Mouse (Mus musculus): ENCODE data around the gene Olfr1173.

Olfr1173 gene

GRCm38 (mm10) chr2:88279775-88280174 is at the start of gene Olfr1173:
Gene Olfr1173, minus strand, starts transcription at chr2:88279875.
- DNase-seq: no peak

- no peak for DNase-seq
Measured at GRCm38 (mm10) chr2:88327115-88327514, 47.4 kb upstream of the Olfr1173 start, which contains the start of gene Olfr1175-ps. Gene Olfr1175-ps, minus strand, starts transcription at chr2:88327215.

GRCm38 (mm10) chr2:88315035-88315434 is 35.4 kb upstream of the Olfr1173 start, which contains the start of gene Olfr1174-ps:
Gene Olfr1174-ps, minus strand, starts transcription at chr2:88315135.
- DNase-seq: no peak

GRCm38 (mm10) chr2:88228234-88228633 is 51.4 kb downstream of the Olfr1173 start, which contains the start of gene Olfr1170:
Gene Olfr1170, minus strand, starts transcription at chr2:88228334.
- DNase-seq: no peak

Measured in thymus, adult 18-20 months (tissue).